Mouse (Mus musculus) embryonic facial prominence, embryonic 15.5 days (tissue): Measurements from ENCODE around the gene Crim1. TPM values are rescaled to one million over a fixed set of nuclear protein-coding genes. Genes with fewer than 3 reads are reported as not detected.

Experiments used
- ATAC-seq: fragments of 200-750 bp; cut with Nextera tagmentation; 2 replicates; pipeline ENCODE4 v1.8.0; 2017; ENCODE audit warnings: low read depth, moderate TSS enrichment; ENCODE audit not compliant: insufficient number of reproducible peaks, low FRiP score, low TSS enrichment
- H3K27ac ChIP-seq: fragments of 300-500 bp; sonication (generic); replicated peaks from 2 replicates; pipeline ENCODE4 v1.5.1; 2015; ENCODE audit warnings: mild to moderate bottlenecking, inconsistent platforms
- H3K27me3 ChIP-seq: fragments of 300-500 bp; sonication (generic); 2 replicates; pipeline ENCODE4 v1.6.1; 2015; ENCODE audit warnings: inconsistent platforms
- H3K36me3 ChIP-seq: fragments of 300-500 bp; sonication (generic); 2 replicates; pipeline ENCODE4 v1.6.1; 2015; ENCODE audit warnings: mild to moderate bottlenecking, inconsistent platforms
- H3K4me1 ChIP-seq: fragments of 300-500 bp; sonication (generic); 2 replicates; pipeline ENCODE4 v1.6.1; 2015; ENCODE audit warnings: inconsistent platforms
- H3K4me2 ChIP-seq: fragments of 300-500 bp; sonication (generic); replicated peaks from 2 replicates; pipeline ENCODE4 v1.6.1; 2015; ENCODE audit warnings: mild to moderate bottlenecking, inconsistent platforms
- H3K4me3 ChIP-seq: fragments of 300-500 bp; sonication (generic); replicated peaks from 2 replicates; pipeline ENCODE4 v1.5.1; 2015; ENCODE audit warnings: mild to moderate bottlenecking, inconsistent platforms
- H3K9ac ChIP-seq: fragments of 300-500 bp; sonication (generic); 2 replicates; pipeline ENCODE4 v1.6.1; 2015; ENCODE audit warnings: inconsistent platforms
- H3K9me3 ChIP-seq: fragments of 300-500 bp; sonication (generic); replicated peaks from 2 replicates; pipeline ENCODE4 v1.6.1; 2016; ENCODE audit warnings: inconsistent platforms
- WGBS: fragments of 180-500 bp; shearing (Covaris S2); methylation state at CpG from one replicate; pipeline ENCODE4 v1.1.7; 2015; 5-methylcytosine and 5-hydroxymethylcytosine counted together
- polyA plus RNA-seq: library from polyadenylated mRNA; unstranded; fragments of >200 nt; fragmentation: Nextera tagmentation; extraction: Ambion mirVana; gene quantifications from 2 replicates; pipeline ENCODE4 v1.2.1, GENCODE M21; 2015

Crim1 gene
- polyA plus RNA-seq, 1 experiment from 2014 or later = 7.2 TPM

GRCm38 (mm10) chr17:78290153-78290876 is 90.3 kb downstream of the Crim1 start:
- H3K9me3 ChIP-seq = no peaks in the 10 kb centered on the region
- H3K36me3 ChIP-seq = no peaks in the 10 kb centered on the region
- 84% methylated on average over 6 of the region's 6 CpGs for WGBS
- H3K27me3 ChIP-seq = no peaks in the 10 kb centered on the region
- peaks cover 10% of the 10 kb centered on the region for H3K4me1 ChIP-seq
- ATAC-seq = no peak
- no peak overlapping the region for H3K9ac ChIP-seq
- no peak overlapping the region for H3K4me2 ChIP-seq
- 0 out of 2 replicates have a peak overlapping the region, but pooled peaks have one; percentile 6 for H3K27ac ChIP-seq
- no peak overlapping the region for H3K4me3 ChIP-seq

DNA sequence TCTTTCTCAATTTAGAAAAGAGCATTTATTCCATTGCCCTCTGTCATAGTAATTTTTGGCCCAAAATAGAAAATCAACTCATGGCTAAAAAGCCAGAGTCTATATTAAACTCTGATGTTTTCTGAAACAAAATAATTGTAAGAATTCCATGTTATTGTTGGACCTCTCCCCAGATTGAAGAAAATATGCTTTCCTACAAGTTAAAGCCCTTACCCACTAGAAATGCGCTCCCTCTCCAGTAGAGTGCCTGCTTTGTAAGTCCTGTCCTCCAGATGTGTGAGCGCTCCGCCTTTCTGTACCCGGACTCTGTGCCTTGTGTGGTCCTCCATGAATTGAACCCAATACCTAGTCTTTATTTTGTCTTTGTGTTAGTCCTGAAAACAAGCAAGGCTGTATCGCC is 91.0 kb downstream of the Crim1 start:
- peak; percentile 70 for ATAC-seq
- 71% methylated on average over 5 of the region's 5 CpGs for WGBS
- H3K36me3 ChIP-seq = no peaks in the 10 kb centered on the region

GRCm38 (mm10) chr17:78292301-78292700 is 92.3 kb downstream of the Crim1 start:
- no peak overlapping the region for H3K4me2 ChIP-seq
- WGBS = 38% methylated on average over 7 of the region's 7 CpGs
- no peaks in the 10 kb centered on the region for H3K27me3 ChIP-seq
- no peak overlapping the region for H3K27ac ChIP-seq
- H3K4me1 ChIP-seq = peaks cover 10% of the 10 kb centered on the region
- no peaks in the 10 kb centered on the region for H3K36me3 ChIP-seq
- no peak overlapping the region for H3K4me3 ChIP-seq
- no peak for ATAC-seq
- H3K9ac ChIP-seq = no peak overlapping the region
- H3K9me3 ChIP-seq = no peaks in the 10 kb centered on the region

More for the DNA sequence above, 91.0 kb downstream of the Crim1 start:
- no peak overlapping the region for H3K9ac ChIP-seq
- no peak overlapping the region for H3K4me2 ChIP-seq
- H3K9me3 ChIP-seq = no peaks in the 10 kb centered on the region
- H3K27ac ChIP-seq = peak overlapping the region; percentile 72
- H3K4me3 ChIP-seq = no peak overlapping the region
- no peaks in the 10 kb centered on the region for H3K27me3 ChIP-seq
- peaks cover 10% of the 10 kb centered on the region for H3K4me1 ChIP-seq

DNA sequence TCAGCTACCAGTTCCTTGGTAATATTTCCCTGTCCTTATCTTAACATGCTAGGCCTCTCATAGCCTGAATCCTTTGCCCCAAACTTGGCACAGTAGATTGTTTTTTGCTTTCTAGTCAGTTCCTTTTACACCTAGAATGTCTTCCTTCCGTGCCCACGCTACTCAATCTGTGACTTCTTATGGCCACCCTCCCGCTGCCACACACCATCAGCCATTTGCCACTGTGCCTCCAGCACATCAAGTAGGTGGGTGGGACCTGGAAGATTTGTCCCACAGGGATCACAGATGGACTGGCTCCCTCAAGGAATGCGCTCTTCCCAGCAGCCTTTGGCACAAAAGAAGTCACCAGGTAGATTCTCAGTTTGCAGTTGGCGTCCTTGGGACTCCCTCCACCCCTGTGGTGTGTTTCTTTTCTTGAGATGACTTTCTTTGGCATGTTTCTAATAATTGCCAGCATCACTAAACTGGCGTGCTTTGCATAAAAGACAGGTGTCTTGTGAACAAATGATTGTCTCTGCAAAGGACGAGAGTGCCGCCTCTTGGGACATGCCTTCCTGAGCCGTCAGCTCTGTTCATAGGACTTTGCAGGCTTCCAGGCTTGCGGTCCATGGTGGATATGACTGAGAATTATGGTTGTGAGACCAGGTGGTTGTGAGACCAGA is 92.9 kb downstream of the Crim1 start:
- ATAC-seq = no peak
- H3K27me3 ChIP-seq = no peaks in the 10 kb centered on the region
- H3K4me3 ChIP-seq = no peak overlapping the region
- H3K4me2 ChIP-seq = no peak overlapping the region
- peaks cover 8% of the 10 kb centered on the region for H3K4me1 ChIP-seq
- 91% methylated on average over 10 of the region's 10 CpGs for WGBS
- no peaks in the 10 kb centered on the region for H3K36me3 ChIP-seq
- H3K9me3 ChIP-seq = no peaks in the 10 kb centered on the region
- H3K27ac ChIP-seq = no peak overlapping the region
- no peak overlapping the region for H3K9ac ChIP-seq

GRCm38 (mm10) chr17:78295979-78296378 is 95.9 kb downstream of the Crim1 start:
- Histone ChIP-seq H3K9ac (no peak overlapping the region), H3K4me3 (no peak overlapping the region), H3K4me1 (peaks cover 14% of the 10 kb centered on the region), H3K9me3 (no peaks in the 10 kb centered on the region), H3K4me2 (no peak overlapping the region), H3K36me3 (no peaks in the 10 kb centered on the region), H3K27ac (no peak overlapping the region), H3K27me3 (no peaks in the 10 kb centered on the region)
- ATAC-seq = no peak
- WGBS = 78% methylated on average over 7 of the region's 7 CpGs

DNA sequence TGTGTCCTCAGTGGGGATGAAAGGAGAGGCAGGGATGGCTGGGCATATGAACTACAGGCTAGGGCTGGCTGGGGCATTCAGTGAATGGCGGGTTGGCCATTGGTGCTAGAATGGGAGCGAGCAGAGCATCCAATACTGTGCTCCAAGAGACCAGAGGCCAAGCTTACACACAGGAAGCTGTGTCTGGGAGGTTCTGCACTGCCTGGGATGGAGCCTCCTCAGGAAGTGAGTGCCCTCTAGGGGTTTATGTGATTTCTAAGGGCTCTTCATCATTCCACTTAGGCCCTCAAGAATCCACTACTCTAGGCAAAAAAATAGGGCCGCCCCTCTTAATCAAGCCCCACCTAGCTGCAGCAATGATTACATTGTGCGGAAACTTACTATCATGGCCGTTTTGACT is 98.1 kb downstream of the Crim1 start:
- Histone ChIP-seq H3K4me2 (no peak overlapping the region), H3K9me3 (no peaks in the 10 kb centered on the region), H3K27me3 (no peaks in the 10 kb centered on the region), H3K4me1 (peaks cover 10% of the 10 kb centered on the region), H3K4me3 (no peak overlapping the region), H3K9ac (no peak overlapping the region), H3K27ac (no peak overlapping the region), H3K36me3 (no peaks in the 10 kb centered on the region)
- ATAC-seq = no peak
- 75% methylated on average over 5 of the region's 5 CpGs for WGBS

DNA sequence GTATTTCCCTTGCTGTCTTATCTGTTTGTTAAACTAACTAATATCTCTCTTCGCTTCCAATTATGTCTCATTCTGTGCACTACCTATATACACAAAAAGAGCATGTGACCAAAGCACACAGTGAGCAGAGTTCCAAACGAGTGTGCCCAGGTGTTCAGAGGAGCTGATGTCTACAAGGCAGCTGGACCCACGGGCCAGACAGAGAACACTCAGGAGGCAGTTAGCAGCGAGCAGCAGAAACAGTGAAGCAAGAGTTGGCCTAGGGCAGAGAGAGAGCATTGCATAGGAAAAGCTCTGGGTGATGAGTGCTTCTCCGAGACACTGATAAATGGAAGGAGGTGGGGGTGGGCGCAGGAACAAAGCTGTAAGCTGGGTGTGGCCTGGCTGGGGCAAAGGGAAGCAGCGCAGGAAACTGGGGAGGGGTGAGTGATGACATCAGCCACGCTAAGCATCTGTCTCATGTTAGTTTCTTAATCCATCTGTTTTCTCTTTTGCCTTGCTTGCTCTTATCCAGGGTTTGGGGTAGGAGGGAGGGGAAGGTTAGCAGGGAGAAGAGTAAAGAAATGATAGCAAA is 99.0 kb downstream of the Crim1 start:
- Histone ChIP-seq H3K36me3 (no peaks in the 10 kb centered on the region), H3K4me2 (no peak overlapping the region), H3K4me1 (peaks cover 10% of the 10 kb centered on the region), H3K9ac (no peak overlapping the region), H3K4me3 (no peak overlapping the region), H3K27ac (no peak overlapping the region), H3K27me3 (no peaks in the 10 kb centered on the region), H3K9me3 (no peaks in the 10 kb centered on the region)
- 26% methylated on average over 8 of the region's 8 CpGs for WGBS
- ATAC-seq = no peak

DNA sequence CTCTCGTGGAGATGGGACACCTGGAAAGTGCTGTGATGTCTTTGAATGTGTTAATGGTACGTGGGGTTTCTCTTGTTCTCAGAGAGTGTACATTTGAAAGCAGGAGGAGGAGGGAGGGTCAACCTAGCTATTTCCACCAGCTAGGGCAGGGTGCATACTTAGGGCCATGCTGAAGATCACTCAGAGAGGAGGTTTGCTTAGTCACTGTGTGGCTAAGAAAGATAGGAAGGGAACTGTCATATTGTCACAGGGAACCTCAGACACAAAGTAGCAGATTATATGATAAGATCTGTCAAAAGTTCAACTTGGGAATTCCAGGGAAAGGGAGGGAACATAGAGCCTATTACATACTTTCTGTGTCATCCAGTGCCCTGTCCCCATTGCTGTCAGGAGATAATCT is 103.0 kb downstream of the Crim1 start:
- no peaks in the 10 kb centered on the region for H3K27me3 ChIP-seq

DNA sequence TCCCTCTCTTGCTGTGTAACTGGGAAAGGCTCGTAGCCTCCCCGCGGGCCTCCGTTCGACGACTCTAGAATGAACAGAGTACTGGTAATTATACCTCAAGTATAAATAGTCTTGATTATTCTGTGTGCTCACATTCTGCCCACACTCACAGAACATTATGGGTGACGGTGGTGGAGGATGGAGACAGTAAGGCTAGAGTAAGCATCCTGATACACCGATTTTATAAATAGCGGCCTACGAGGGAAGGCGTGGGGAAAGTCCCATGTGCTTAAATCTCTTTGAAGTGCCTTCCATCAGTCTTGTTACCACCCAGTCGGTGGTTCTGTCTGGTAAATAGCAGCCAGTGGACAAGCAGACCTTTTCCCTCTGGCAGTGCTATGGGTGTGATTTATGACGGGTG is 104.0 kb downstream of the Crim1 start:
- Histone ChIP-seq H3K4me3 (no peak overlapping the region), H3K4me1 (peaks cover 5% of the 10 kb centered on the region), H3K4me2 (no peak overlapping the region), H3K27ac (no peak overlapping the region), H3K36me3 (no peaks in the 10 kb centered on the region; the same call in 1 of the 2 replicates), H3K9me3 (no peaks in the 10 kb centered on the region), H3K9ac (no peak overlapping the region), H3K27me3 (no peaks in the 10 kb centered on the region)
- WGBS = 89% methylated on average over 13 of the region's 13 CpGs
- no peak for ATAC-seq

More for the DNA sequence above, 103.0 kb downstream of the Crim1 start:
- H3K4me1 ChIP-seq = peaks cover 10% of the 10 kb centered on the region
- H3K9me3 ChIP-seq = no peaks in the 10 kb centered on the region
- no peak overlapping the region for H3K27ac ChIP-seq
- no peak overlapping the region for H3K9ac ChIP-seq
- ATAC-seq = no peak
- H3K36me3 ChIP-seq = no peaks in the 10 kb centered on the region; the same call in 1 of the 2 replicates
- 89% methylated on average over 2 of the region's 2 CpGs for WGBS
- no peak overlapping the region for H3K4me3 ChIP-seq
- H3K4me2 ChIP-seq = no peak overlapping the region

- Histone ChIP-seq H3K36me3 (peaks cover 3% of the 10 kb centered on the region; the same call in 1 of the 2 replicates), H3K4me1 (no peaks in the 10 kb centered on the region), H3K9ac (no peak overlapping the region), H3K27ac (no peak overlapping the region), H3K27me3 (no peaks in the 10 kb centered on the region), H3K9me3 (no peaks in the 10 kb centered on the region), H3K4me3 (no peak overlapping the region), H3K4me2 (no peak overlapping the region)
- WGBS = 95% methylated on average over 9 of the region's 9 CpGs
- no peak for ATAC-seq
These were observed 106.4 kb downstream of the Crim1 start for GRCm38 (mm10) chr17:78306434-78306833.

DNA sequence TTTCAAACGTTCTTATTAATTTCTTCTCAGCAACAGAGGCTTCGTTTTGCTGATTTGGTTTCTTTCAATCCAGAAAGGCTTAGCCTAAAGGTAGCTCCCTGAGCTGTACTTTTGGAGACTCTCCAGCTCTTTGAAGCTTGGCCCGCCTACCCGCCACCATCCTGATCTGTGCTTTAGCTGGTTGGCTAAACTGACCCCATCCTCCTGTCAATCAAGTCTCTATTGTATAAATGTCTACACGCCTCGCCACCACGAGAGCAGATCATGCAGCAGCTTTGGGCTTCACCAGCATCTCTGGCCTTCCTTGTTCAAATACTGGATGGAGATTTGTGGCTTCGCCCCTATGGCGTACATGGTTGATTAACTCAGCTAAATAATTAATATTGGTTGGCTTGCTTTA is 108.2 kb downstream of the Crim1 start:
- Histone ChIP-seq H3K4me2 (no peak overlapping the region), H3K27ac (no peak overlapping the region), H3K4me1 (no peaks in the 10 kb centered on the region), H3K9ac (no peak overlapping the region), H3K9me3 (no peaks in the 10 kb centered on the region), H3K27me3 (no peaks in the 10 kb centered on the region), H3K36me3 (peaks cover 3% of the 10 kb centered on the region; the same call in 1 of the 2 replicates), H3K4me3 (no peak overlapping the region)
- ATAC-seq = no peak
- WGBS = 81% methylated on average over 9 of the region's 9 CpGs
